Mouse (Mus musculus): ENCODE results near the gene Tm6sf1.

Gene Tm6sf1

DNA sequence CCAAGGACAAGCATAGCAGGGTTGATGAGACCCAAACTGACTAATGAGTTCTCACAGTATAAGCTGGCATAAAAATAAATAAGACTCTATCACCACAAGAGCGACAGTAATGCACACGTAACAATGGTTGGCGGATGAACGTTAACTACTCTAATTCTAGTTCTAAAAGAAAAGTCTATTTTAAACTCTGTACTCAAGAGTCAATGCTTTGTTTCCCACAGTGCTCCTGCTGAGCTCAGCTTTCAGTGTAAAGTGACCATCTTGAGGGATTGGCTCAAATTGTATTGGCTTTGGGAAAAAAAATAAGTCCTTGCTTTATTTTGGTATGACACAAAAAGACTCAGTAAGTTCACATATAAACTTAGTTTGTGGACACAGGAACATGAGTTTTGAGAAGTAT lies 26.3 kb downstream of the Tm6sf1 start:
- no peak for DNase-seq (ENCODE audit: low spot score)

DNA sequence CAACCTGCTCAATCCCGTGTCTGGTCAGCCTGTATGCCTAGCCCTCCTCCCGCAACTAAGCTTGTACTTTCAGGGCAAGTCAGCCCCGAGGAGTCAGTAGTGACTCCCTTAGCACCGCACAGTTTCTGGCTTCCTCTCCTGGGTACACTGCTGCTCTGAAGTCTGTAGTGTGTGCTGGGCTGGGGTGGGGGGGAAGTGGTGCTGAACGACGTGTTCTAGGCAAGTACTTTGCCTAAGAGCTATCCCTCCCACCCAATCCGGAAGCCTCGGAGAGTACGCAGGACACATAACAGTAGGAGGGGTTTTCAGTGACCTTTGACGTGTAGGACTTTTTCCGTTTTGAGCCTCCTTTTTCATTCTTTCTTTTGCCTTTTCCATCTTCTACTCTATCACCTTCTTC lies 40.6 kb downstream of the Tm6sf1 start:
- no peak for DNase-seq (ENCODE audit: low spot score)

DNA sequence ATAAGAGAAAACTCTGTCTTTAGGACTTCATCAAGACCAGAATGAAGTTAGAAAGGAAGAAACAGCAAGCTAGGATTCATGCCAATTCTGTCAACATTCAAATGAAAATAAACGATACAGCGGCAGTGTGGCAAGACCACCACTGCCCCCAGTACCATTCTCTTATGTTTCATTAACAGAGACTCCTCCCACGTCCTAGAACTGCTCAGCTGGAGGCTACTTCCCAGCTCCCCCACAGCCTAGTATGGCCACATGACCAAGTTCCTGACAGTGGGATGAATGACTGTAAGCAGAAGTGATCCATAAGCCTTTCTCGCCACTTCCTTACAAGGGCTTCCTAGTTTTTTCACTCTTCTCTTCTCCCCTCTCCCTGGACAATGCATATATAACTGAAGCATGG lies 45.3 kb downstream of the Tm6sf1 start:
- no peak for DNase-seq (ENCODE audit: low spot score)

DNA sequence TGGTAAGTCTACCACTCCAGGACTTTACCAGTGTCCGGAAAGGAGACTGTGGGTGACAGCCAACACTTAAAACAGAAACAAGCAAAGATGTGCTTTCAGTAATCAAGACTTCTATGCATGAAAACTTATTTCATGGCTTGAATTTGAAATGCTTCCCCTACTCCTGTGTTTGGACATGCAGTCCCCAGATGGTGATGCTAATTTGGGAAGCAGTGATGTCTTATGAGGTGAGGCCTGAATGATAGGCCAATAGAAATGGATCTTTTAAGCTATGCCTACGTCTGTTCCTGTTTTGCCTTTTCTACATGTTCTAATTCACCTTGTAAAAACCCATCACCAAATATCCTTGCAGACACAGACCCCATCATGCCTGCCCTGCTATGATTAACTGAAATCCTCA lies 46.1 kb downstream of the Tm6sf1 start:
- no peak for DNase-seq (ENCODE audit: low spot score)

DNA sequence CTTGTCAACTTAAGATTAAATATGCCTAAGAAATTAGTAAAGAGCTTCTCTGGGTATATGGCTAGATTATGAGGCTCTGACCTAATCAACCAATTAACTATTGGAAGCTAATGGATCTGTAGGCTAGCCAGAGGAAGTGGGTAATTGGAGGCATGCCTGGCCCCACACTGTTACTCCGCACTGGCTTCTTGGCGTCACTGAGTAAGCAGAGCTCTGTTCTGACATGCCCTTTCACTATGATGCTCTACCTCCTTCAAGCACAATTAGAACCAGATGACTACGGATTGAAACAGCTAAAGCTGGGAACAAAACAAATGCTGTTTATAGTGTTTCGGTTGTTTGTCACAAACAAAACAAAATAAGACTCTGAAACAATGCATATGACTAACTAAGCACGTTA lies 59.5 kb downstream of the Tm6sf1 start:
- DNase-seq (ENCODE audit: low spot score) = no peak

DNA sequence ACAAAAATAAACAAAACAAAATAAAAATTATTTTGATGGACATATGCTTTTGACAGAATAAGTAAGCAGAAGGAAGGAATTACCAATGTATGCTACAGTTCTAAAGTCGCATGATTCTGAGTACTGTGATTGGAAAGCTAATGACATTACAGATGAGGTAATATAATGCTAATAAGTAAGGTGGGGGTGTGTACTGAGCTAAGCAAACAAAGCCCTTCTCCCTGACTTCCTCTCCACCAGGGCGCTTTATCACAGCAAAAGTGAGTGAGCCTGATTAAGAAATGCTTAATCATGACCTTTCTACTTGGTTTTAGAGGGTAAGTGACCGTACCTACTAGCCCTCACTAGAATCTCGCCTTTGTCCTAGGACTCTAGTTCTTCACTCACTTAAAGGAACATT lies 61.5 kb downstream of the Tm6sf1 start:
- DNase-seq (ENCODE audit: low spot score) = no peak

DNA sequence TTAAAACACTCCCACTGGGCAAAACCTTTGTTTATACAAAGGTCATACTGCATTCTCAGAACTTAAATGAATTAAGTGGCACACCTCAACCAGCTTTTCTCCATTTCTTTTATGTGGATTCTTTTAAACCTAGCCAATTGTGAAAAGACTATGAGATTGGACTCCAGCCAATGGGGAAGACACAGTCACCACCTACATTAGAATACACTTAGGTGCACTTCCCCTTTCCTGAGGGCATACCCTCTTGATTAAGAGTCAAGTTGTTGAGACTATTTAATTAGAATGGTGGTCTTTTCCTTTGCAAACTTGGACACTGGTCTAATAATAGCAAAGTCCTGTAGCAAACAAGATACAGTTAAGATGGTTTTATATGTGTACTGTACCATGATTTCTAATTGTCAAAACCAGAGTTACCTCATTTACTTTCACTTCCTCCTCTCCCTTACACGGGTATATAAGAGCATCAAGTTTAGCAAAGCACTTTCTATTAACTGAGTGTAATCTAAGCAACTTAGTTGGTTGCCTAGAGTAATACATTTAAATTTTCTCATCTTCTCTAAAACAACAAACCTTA lies 62.7 kb downstream of the Tm6sf1 start:
- DNase-seq (ENCODE audit: low spot score) = no peak

DNA sequence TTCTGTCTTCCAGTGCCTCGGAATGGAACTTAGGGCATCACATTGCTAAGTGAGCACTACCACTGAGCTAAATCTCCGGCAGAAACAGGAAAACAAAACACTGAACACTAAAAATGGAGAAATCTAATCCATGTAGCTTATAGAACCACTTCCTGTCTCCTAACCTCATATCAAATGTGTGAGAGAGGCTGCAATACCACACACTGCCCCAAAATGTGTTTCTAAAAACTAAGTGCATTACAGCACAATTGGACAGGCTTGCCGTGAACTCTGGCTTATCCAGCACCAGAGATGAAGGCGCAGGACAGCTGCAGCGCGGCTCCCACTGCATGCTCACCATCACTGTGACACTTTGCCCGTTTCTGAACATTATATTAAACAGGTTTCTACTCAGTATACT lies 70.2 kb downstream of the Tm6sf1 start:
- DNase-seq (ENCODE audit: low spot score) = no peak

DNA sequence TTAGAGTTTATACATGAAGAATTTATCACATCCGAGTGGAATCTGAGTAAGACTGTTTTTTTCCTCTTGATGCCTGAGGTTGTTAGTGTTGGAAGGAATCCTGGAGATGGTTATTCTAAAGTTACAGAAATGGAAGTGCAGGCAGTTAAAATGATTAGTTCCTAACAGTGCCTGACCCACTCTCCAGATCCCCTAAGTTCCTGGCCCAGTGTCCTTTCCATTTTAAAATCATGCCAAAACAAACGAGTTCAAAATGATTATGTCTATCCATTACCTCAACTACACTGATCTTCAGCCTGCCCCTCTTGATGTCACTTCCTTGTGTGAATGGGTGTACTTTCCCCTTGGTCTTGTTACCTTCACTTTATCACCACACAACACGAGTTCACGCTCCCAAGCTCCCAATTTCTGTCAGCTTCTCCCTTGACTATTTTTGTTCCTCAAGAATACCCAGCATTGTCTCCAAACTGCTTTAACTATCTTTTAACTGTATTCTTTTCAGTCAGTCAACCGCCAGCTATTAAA lies 73.8 kb downstream of the Tm6sf1 start:
- no peak for DNase-seq (ENCODE audit: low spot score)

DNA sequence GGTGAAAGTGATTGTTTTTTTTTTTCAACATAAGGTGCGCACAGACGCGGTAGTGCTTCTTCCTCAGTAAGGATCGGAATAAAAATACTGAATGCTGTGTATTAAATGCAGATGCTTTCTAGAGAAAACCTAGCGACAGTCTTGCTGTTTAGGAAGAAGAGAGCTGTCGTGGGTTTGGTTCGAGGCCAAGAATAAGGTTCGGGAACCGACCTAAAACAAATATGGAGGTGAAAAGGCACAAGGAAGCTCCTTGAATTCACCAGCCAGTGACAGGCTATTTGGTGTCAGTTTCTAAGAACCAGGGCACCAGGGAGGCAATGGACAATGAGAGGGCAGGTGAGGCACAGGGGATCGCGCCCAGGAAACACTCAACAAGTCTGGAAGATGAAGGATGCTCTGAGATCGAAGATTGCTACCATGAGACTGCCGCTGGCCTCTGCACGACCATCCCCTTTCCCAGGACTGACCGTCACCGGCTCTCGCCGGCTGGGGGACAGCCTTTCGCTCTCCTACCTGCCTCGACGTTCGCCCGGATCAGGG lies 74.3 kb downstream of the Tm6sf1 start:
- DNase-seq (ENCODE audit: low spot score) = no peak

DNA sequence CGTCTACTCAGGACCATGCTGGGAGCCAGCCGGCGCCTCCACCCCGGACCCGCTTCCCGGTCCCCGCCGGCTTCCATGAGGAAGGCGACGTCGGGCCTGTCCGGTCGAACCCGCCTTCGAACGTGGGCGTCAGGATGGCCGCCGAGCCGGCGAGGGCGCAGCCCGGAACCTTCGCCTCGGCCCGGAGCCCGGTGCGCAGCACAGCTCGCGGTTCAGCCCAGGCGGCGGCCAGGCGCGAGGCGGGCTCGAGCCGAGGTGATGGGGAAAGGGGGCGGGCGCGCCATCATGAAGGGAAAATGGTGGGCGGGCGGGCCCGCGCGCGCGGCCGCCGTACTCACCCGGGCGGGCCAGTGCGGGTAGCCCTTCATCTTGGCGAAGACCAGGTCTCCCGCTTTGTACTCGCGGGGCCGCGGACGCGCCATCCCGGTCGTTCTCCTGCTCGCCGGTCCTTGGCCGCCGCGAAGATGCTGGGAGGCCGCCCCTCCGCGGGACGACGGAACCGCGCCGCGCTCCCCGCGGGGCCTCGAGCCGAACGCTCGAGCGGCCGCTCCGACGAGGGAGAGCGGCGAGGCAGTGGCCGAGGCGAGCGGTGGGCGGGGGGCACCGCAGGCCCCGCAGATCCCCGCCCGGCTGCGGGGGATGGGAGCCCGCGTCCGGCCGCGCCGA lies 74.9 kb downstream of the Tm6sf1 start:
- DNase-seq (ENCODE audit: low spot score) = peak; percentile 47

Data from yolk sac, embryonic 10.5 days (tissue).